In the genomic region with DNA sequence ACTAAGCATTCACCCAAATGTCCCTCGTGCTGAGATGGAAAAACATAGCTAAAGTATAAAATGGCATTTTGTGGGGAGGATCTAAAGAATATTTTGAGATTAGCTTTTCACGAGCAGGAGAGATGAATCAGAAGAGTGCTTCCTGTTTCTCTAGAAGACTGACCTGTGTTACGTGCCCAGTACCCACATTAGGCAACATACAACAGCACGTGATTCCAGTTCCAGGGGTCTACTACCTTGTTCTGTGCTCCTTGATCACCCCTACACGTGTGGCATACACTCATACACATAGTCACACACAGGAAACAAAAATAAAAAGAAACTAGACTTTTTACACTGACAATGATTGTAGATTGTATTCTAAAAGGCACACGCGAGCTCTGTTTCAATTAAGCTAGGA, we compare ENCODE assay signal across 8 mouse cellular contexts. TPM values are rescaled to one million over a fixed set of nuclear protein-coding genes. Genes with fewer than 3 reads are reported as not detected.
A peak's percentile ranks its signal among the peaks of the same experiment; 100 is the strongest.
DNase-seq lines count a peak whose midpoint lies in the region; ATAC-seq and TF ChIP-seq lines count a peak whose summit lies in the region.

No protein-coding gene starts in this region.

- peak overlapping the region; percentile 87; the same call in 1 of the 2 replicates for H3K9ac ChIP-seq in heart, embryonic 14.5 days (ENCODE audit: low read length)
- peak overlapping the region; percentile 74 for H3K9ac ChIP-seq in CH12.LX (ENCODE audit: insufficient read depth, low read depth)
- peak overlapping the region; percentile 60; the same call in 1 of the 2 replicates for H3K9ac ChIP-seq in forebrain, embryonic 15.5 days (replicated peaks)
- H3K9ac ChIP-seq in liver, embryonic 15.5 days: no peak overlapping the region

- H3K79me2 ChIP-seq in CH12.LX (replicated peaks; ENCODE audit: control insufficient read depth, extremely low read depth, insufficient read depth, poor library complexity, severe bottlenecking): peaks cover 20% of the 10 kb centered on the region

- no peak for ATAC-seq in heart, embryonic 14.5 days (ENCODE audit: insufficient number of reproducible peaks, insufficient read depth, low FRiP score, low read depth)
- no peak for ATAC-seq in forebrain, embryonic 15.5 days (replicated peaks)
- ATAC-seq in liver, embryonic 15.5 days (ENCODE audit: insufficient read depth): no peak

- H3K9me3 ChIP-seq in heart, embryonic 14.5 days (ENCODE audit: control insufficient read depth, low read length): no peaks in the 10 kb centered on the region
- no peaks in the 10 kb centered on the region for H3K9me3 ChIP-seq in CH12.LX (replicated peaks; ENCODE audit: low read length)
- H3K9me3 ChIP-seq in forebrain, embryonic 15.5 days: no peaks in the 10 kb centered on the region
- no peaks in the 10 kb centered on the region for H3K9me3 ChIP-seq in liver, embryonic 15.5 days (replicated peaks)

- no peak for TF ChIP-seq RAD21 in CH12.LX (IDR thresholded peaks at IDR 0.05; ENCODE audit: low read depth, low read length)

- dilution Hi-C loops in CH12.LX (cut with MboI; ENCODE audit: extremely low pct_ligation_motif_present, extremely low pct_unique_long_range_greater_than_20kb, low sequenced_read_pairs): no loop called here

- no peak for DNase-seq in heart, postnatal 4 days
- no peak for DNase-seq in CH12.LX (ENCODE audit: extremely low read depth)
- DNase-seq in cerebellum, postnatal 14 days: no peak
- no peak for DNase-seq in urinary bladder, postnatal 36 days (ENCODE audit: low spot score in 2 of 2)
- no peak for DNase-seq in thymus, postnatal 14 days

- no peaks in the 10 kb centered on the region for H3K27me3 ChIP-seq in heart, embryonic 14.5 days (ENCODE audit: control insufficient read depth, insufficient read depth, low read length)
- H3K27me3 ChIP-seq in CH12.LX (replicated peaks): no peaks in the 10 kb centered on the region
- no peaks in the 10 kb centered on the region for H3K27me3 ChIP-seq in forebrain, embryonic 15.5 days
- no peaks in the 10 kb centered on the region for H3K27me3 ChIP-seq in liver, embryonic 15.5 days

- in situ Hi-C loops in CH12.LX (cut with MboI; ENCODE audit: low pct_ligation_motif_present, low pct_unique_long_range_greater_than_20kb, low sequenced_read_pairs): no loop called here

- TF ChIP-seq CTCF in CH12.LX (conservative IDR thresholded peaks at IDR 0.05 in 1 of 2, IDR thresholded peaks at IDR 0.05 in 1 of 2; ENCODE audit: low read depth in 2 of 2, low read length in 2 of 2): no peak

- no peak for TF ChIP-seq POLR2A in CH12.LX (IDR thresholded peaks at IDR 0.05; ENCODE audit: low read depth, low read length)

- 72% methylated on average over 7 of the region's 7 CpGs for WGBS in heart, embryonic 14.5 days
- WGBS in forebrain, embryonic 15.5 days: 80% methylated on average over 7 of the region's 7 CpGs
- 65% methylated on average over 7 of the region's 7 CpGs for WGBS in liver, embryonic 15.5 days (ENCODE audit: insufficient replicate concordance)

- H3K4me3 ChIP-seq in heart, embryonic 14.5 days (ENCODE audit: control insufficient read depth in 1 of 2, insufficient read depth in 1 of 2, low read depth in 1 of 2, low read length in 2 of 2): peak overlapping the region in 1 of 2 experiments; percentile 72; a peak in 1 of 4 replicates
- peak overlapping the region; percentile 90 to 94 (median 92) for H3K4me3 ChIP-seq in CH12.LX (replicated peaks in 1 of 3; ENCODE audit: low read depth in 2 of 3, low read length in 2 of 3, poor library complexity in 1 of 3)
- peak overlapping the region; percentile 60; the same call in 1 of the 2 replicates for H3K4me3 ChIP-seq in forebrain, embryonic 15.5 days
- peak overlapping the region; percentile 94 for H3K4me3 ChIP-seq in liver, embryonic 15.5 days (replicated peaks)

- H3K4me2 ChIP-seq in heart, embryonic 14.5 days (ENCODE audit: low read length): peak overlapping the region; percentile 97
- peak overlapping the region; percentile 91 for H3K4me2 ChIP-seq in CH12.LX (ENCODE audit: insufficient read depth, low read depth, poor library complexity, severe bottlenecking)
- H3K4me2 ChIP-seq in forebrain, embryonic 15.5 days (replicated peaks): peak overlapping the region; percentile 99
- H3K4me2 ChIP-seq in liver, embryonic 15.5 days: peak overlapping the region; percentile 84

- H3K27ac ChIP-seq in heart, embryonic 14.5 days (replicated peaks in 1 of 2; ENCODE audit: control insufficient read depth in 1 of 2, insufficient read depth in 1 of 2, low read depth in 2 of 2, low read length in 2 of 2): no peak overlapping the region
- H3K27ac ChIP-seq in CH12.LX (ENCODE audit: insufficient read depth, low read depth): no peak overlapping the region
- no peak overlapping the region for H3K27ac ChIP-seq in forebrain, embryonic 15.5 days (replicated peaks)
- no peak overlapping the region for H3K27ac ChIP-seq in liver, embryonic 15.5 days (replicated peaks)

- peaks cover 31% of the 10 kb centered on the region for H3K36me3 ChIP-seq in heart, embryonic 14.5 days (ENCODE audit: control insufficient read depth, insufficient read depth, low read length)
- peaks cover 26 to 32% of the 10 kb centered on the region in 2 experiments for H3K36me3 ChIP-seq in CH12.LX (replicated peaks in 1 of 2; ENCODE audit: control insufficient read depth in 1 of 2, insufficient read depth in 1 of 2, low read length in 1 of 2)
- H3K36me3 ChIP-seq in forebrain, embryonic 15.5 days: peaks cover 11% of the 10 kb centered on the region
- H3K36me3 ChIP-seq in liver, embryonic 15.5 days (replicated peaks): peaks cover 26% of the 10 kb centered on the region

- H3K4me1 ChIP-seq in heart, embryonic 14.5 days (ENCODE audit: control insufficient read depth in 2 of 2, insufficient read depth in 2 of 2, low read length in 2 of 2): peaks cover 4 to 13% of the 10 kb centered on the region in 2 experiments
- H3K4me1 ChIP-seq in CH12.LX (ENCODE audit: control insufficient read depth in 1 of 2, insufficient read depth in 2 of 2): peaks cover 6 to 34% of the 10 kb centered on the region in 2 experiments; a peak in 3 of 4 replicates
- H3K4me1 ChIP-seq in forebrain, embryonic 15.5 days: peaks cover 25% of the 10 kb centered on the region
- H3K4me1 ChIP-seq in liver, embryonic 15.5 days (replicated peaks): peaks cover 45% of the 10 kb centered on the region

- no peak for TF ChIP-seq EP300 in CH12.LX (IDR thresholded peaks at IDR 0.05; ENCODE audit: low read length)

TF ChIP-seq in CH12.LX, 34 proteins besides CTCF, POLR2A, EP300 and RAD21 (continues in another document):
- TF ChIP-seq ZC3H11A (IDR thresholded peaks at IDR 0.05; ENCODE audit: low read depth, low read length): no peak
- TF ChIP-seq MXI1 (IDR thresholded peaks at IDR 0.05; ENCODE audit: low read depth, low read length): no peak
- TF ChIP-seq RCOR1 (conservative IDR thresholded peaks at IDR 0.05; ENCODE audit: low read depth, low read length): no peak
- no peak for TF ChIP-seq GABPA (IDR thresholded peaks at IDR 0.05; ENCODE audit: insufficient replicate concordance, low read depth, low read length)
- TF ChIP-seq USF2 (conservative IDR thresholded peaks at IDR 0.05; ENCODE audit: low read depth, low read length): no peak
- no peak for TF ChIP-seq CHD2 (IDR thresholded peaks at IDR 0.05; ENCODE audit: low read length)
- no peak for TF ChIP-seq MAZ (IDR thresholded peaks at IDR 0.05; ENCODE audit: low read depth, low read length)
- no peak for TF ChIP-seq TCF12 (IDR thresholded peaks at IDR 0.05; ENCODE audit: low read depth, low read length)

RNA-seq across cellular contexts. Expression of gene Zkscan14, which starts 1.3 kb away (rescaled TPM):
- 7.4 and 7.8 TPM in 2 replicates for polyA plus RNA-seq in heart, embryonic 14.5 days (2014; fragmentation: Nextera tagmentation; extraction: Ambion mirVana)
- 1 to 10 TPM; 4.1 to 4.6 TPM for total RNA-seq in heart, postnatal 4 days (2021)
- total RNA-seq in CH12.LX (2012; rRNA removed) (11.5 and 12.1 TPM in 2 replicates), CH12.LX (2014; rRNA removed) (10.7 and 12.8 TPM in 2 replicates)
- 10.1 and 10.5 TPM in 2 replicates for polyA plus RNA-seq in CH12.LX (2012; ENCODE audit: insufficient read length, low read depth)
- 15.5 and 17.0 TPM in 2 replicates for polyA plus RNA-seq in forebrain, embryonic 15.5 days (2015; fragmentation: Nextera tagmentation; extraction: Ambion mirVana)
- polyA plus RNA-seq in liver, embryonic 15.5 days (2015; fragmentation: Nextera tagmentation; extraction: Ambion mirVana): 8.7 and 8.8 TPM in 2 replicates

RNA-seq across cellular contexts. Expression of gene Zkscan5, which starts 4.0 kb away (rescaled TPM):
- 10.2 and 11.1 TPM in 2 replicates for polyA plus RNA-seq in heart, embryonic 14.5 days (2014; fragmentation: Nextera tagmentation; extraction: Ambion mirVana)
- 10 to 100 TPM; 16.5 to 17.7 TPM for total RNA-seq in heart, postnatal 4 days (2021)
- 5.6 and 6.2 TPM in 2 replicates for total RNA-seq in CH12.LX (2012; rRNA removed)
- total RNA-seq in CH12.LX (2014; rRNA removed): 4.7 and 5.0 TPM in 2 replicates
- 4.4 and 5.3 TPM in 2 replicates for polyA plus RNA-seq in CH12.LX (2012; ENCODE audit: insufficient read length, low read depth)
- polyA plus RNA-seq in forebrain, embryonic 15.5 days (2015; fragmentation: Nextera tagmentation; extraction: Ambion mirVana): 17.4 and 19.7 TPM in 2 replicates
- polyA plus RNA-seq in liver, embryonic 15.5 days (2015; fragmentation: Nextera tagmentation; extraction: Ambion mirVana): 3.6 and 3.7 TPM in 2 replicates

RNA-seq across cellular contexts. Expression of gene Atp5j2, which starts 8.5 kb away (rescaled TPM):
- 1,222 and 1,313 TPM in 2 replicates for polyA plus RNA-seq in heart, embryonic 14.5 days (2014; fragmentation: Nextera tagmentation; extraction: Ambion mirVana)
- 100 to 1,000 TPM; 760 to 785 TPM for total RNA-seq in heart, postnatal 4 days (2021)
- total RNA-seq in CH12.LX (2012; rRNA removed): 440 and 469 TPM in 2 replicates
- total RNA-seq in CH12.LX (2014; rRNA removed): 202 and 229 TPM in 2 replicates
- polyA plus RNA-seq in CH12.LX (2012; ENCODE audit: insufficient read length, low read depth): 327 and 397 TPM in 2 replicates
- 603 and 647 TPM in 2 replicates for polyA plus RNA-seq in forebrain, embryonic 15.5 days (2015; fragmentation: Nextera tagmentation; extraction: Ambion mirVana)
- polyA plus RNA-seq in liver, embryonic 15.5 days (2015; fragmentation: Nextera tagmentation; extraction: Ambion mirVana): 406 and 457 TPM in 2 replicates

RNA-seq across cellular contexts. Expression of gene Zfp655, which starts 31.1 kb away (rescaled TPM):
- polyA plus RNA-seq in heart, embryonic 14.5 days (2014; fragmentation: Nextera tagmentation; extraction: Ambion mirVana): 37.3 and 38.6 TPM in 2 replicates
- 10 to 100 TPM; 31.7 to 33.7 TPM for total RNA-seq in heart, postnatal 4 days (2021)
- total RNA-seq in CH12.LX (2012; rRNA removed): 18.2 and 20.7 TPM in 2 replicates
- 21.9 and 24.6 TPM in 2 replicates for total RNA-seq in CH12.LX (2014; rRNA removed)
- polyA plus RNA-seq in CH12.LX (2012; ENCODE audit: insufficient read length, low read depth): 18.1 and 18.5 TPM in 2 replicates
- polyA plus RNA-seq in forebrain, embryonic 15.5 days (2015; fragmentation: Nextera tagmentation; extraction: Ambion mirVana): 36.8 and 38.8 TPM in 2 replicates
- polyA plus RNA-seq in liver, embryonic 15.5 days (2015; fragmentation: Nextera tagmentation; extraction: Ambion mirVana): 17.8 and 18.0 TPM in 2 replicates

RNA-seq across cellular contexts. Expression of gene Cpsf4, which starts 33.4 kb away (rescaled TPM):
- polyA plus RNA-seq in heart, embryonic 14.5 days (2014; fragmentation: Nextera tagmentation; extraction: Ambion mirVana): 13.6 and 14.1 TPM in 2 replicates
- total RNA-seq in heart, postnatal 4 days (2021): 10 to 100 TPM; 16.6 to 17.5 TPM
- total RNA-seq in CH12.LX (2012; rRNA removed) (59.2 and 68.4 TPM in 2 replicates), CH12.LX (2014; rRNA removed) (70.7 and 75.2 TPM in 2 replicates)
- polyA plus RNA-seq in CH12.LX (2012; ENCODE audit: insufficient read length, low read depth): 54.6 and 56.3 TPM in 2 replicates
- polyA plus RNA-seq in forebrain, embryonic 15.5 days (2015; fragmentation: Nextera tagmentation; extraction: Ambion mirVana): 54.6 and 56.6 TPM in 2 replicates
- 24.4 and 25.1 TPM in 2 replicates for polyA plus RNA-seq in liver, embryonic 15.5 days (2015; fragmentation: Nextera tagmentation; extraction: Ambion mirVana)
